Mouse (Mus musculus) stomach, postnatal 0 days (tissue): Measurements from ENCODE around the gene Ociad1. TPM values are rescaled to one million over a fixed set of nuclear protein-coding genes. Genes with fewer than 3 reads are reported as not detected.
"Not testable (repeated sequence)": the region's sequence is repeated elsewhere in the genome, so short reads cannot be mapped to it uniquely, and the experiment has no call there.

ENCODE experiments used
- ATAC-seq: fragments of 200-750 bp; cut with Nextera tagmentation; 2 replicates; pipeline ENCODE4 v1.8.0; 2017; ENCODE audit not compliant: low FRiP score, low TSS enrichment
- DNase-seq: peaks from one replicate; pipeline ENCODE4 v3.0.0-alpha.2; 2016; ENCODE audit warnings: low spot score
- H3K27ac ChIP-seq: fragments of 300-500 bp; sonication (generic); replicated peaks from 2 replicates; pipeline ENCODE4 v1.5.1; 2014; ENCODE audit warnings: mild to moderate bottlenecking, control low read depth
- H3K27me3 ChIP-seq: fragments of 300-500 bp; sonication (generic); 2 replicates; pipeline ENCODE4 v1.6.1; 2014; ENCODE audit warnings: low read length; ENCODE audit not compliant: control insufficient read depth, insufficient read depth
- H3K36me3 ChIP-seq: fragments of 300-500 bp; sonication (generic); 2 replicates; pipeline ENCODE4 v1.6.1; 2014; ENCODE audit warnings: low read length, mixed read lengths; ENCODE audit not compliant: control insufficient read depth, insufficient read depth
- H3K4me1 ChIP-seq: fragments of 300-500 bp; sonication (generic); replicated peaks from 2 replicates; pipeline ENCODE4 v1.6.1; 2014; ENCODE audit warnings: antibody characterized with exemption; ENCODE audit not compliant: control insufficient read depth, insufficient read depth
- H3K4me2 ChIP-seq: fragments of 300-500 bp; sonication (generic); replicated peaks from 2 replicates; pipeline ENCODE4 v1.6.1; 2014; ENCODE audit warnings: low read depth, mild to moderate bottlenecking, control low read depth, moderate library complexity
- H3K4me3 ChIP-seq: fragments of 300-500 bp; sonication (generic); 2 replicates; pipeline ENCODE4 v1.5.1; 2014; ENCODE audit warnings: low read depth, low read length, control low read depth
- H3K9ac ChIP-seq: fragments of 300-500 bp; sonication (generic); 2 replicates; pipeline ENCODE4 v1.6.1; 2014; ENCODE audit warnings: mild to moderate bottlenecking, low read length, control low read depth, mixed read lengths
- H3K9me3 ChIP-seq: fragments of 300-500 bp; sonication (generic); 2 replicates; pipeline ENCODE4 v1.6.1; 2016; ENCODE audit warnings: low read length; ENCODE audit not compliant: control insufficient read depth
- CTCF ChIP-seq: IDR thresholded peaks from 2 replicates; pipeline ENCODE4 v1.5.1; 2016; ENCODE audit warnings: antibody characterized with exemption, low read depth, mild to moderate bottlenecking, moderate library complexity
- EP300 ChIP-seq: optimal IDR thresholded peaks from 2 replicates; pipeline ENCODE3; 2016; ENCODE audit warnings: antibody characterized with exemption
- WGBS: fragments of 180-500 bp; shearing (Covaris S2); extraction: QIAGEN DNeasy Blood & Tissue Kit; methylation state at CpG from one replicate; pipeline ENCODE4 v1.1.7; 2014; 5-methylcytosine and 5-hydroxymethylcytosine counted together
- polyA plus RNA-seq: library from polyadenylated mRNA; unstranded; fragments of >200 nt; fragmentation: Nextera tagmentation; extraction: Ambion mirVana; gene quantifications from 2 replicates; pipeline ENCODE4 v1.2.1, GENCODE M21; 2015

Ociad1 gene
- polyA plus RNA-seq, 1 experiment from 2014 or later, result 169 TPM

- no peak overlapping the region for H3K4me2 ChIP-seq
- DNase-seq (no peak), ATAC-seq (no peak)
- no peak overlapping the region for H3K4me3 ChIP-seq
- no peak overlapping the region for H3K9ac ChIP-seq
- no peaks in the 10 kb centered on the region for H3K27me3 ChIP-seq
- H3K9me3 ChIP-seq, result no peaks in the 10 kb centered on the region
- peaks cover 6% of the 10 kb centered on the region; the same call in 1 of the 2 replicates for H3K36me3 ChIP-seq
- TF ChIP-seq CTCF, result no peak
- TF ChIP-seq EP300, result no peak
- WGBS, result 89% methylated on average over 5 of the region's 5 CpGs
- H3K4me1 ChIP-seq, result no peaks in the 10 kb centered on the region
- no peak overlapping the region for H3K27ac ChIP-seq
Measured at GRCm38 (mm10) chr5:73319306-73319705, 26.7 kb downstream of the Ociad1 start.

- H3K9ac ChIP-seq, H3K4me1 ChIP-seq, H3K4me2 ChIP-seq, H3K9me3 ChIP-seq, DNase-seq, H3K27ac ChIP-seq, H3K4me3 ChIP-seq, H3K27me3 ChIP-seq, H3K36me3 ChIP-seq, ATAC-seq: not testable (repeated sequence)
- 100% methylated on average over 1 of the region's 1 CpGs for WGBS
Measured at GRCm38 (mm10) chr5:73322684-73323083, 30.1 kb downstream of the Ociad1 start.

GRCm38 (mm10) chr5:73323602-73324001, 31.0 kb downstream of the Ociad1 start:
- no peak for TF ChIP-seq EP300
- Histone ChIP-seq H3K36me3 (no peaks in the 10 kb centered on the region), H3K4me3 (no peak overlapping the region), H3K9ac (no peak overlapping the region), H3K9me3 (no peaks in the 10 kb centered on the region), H3K4me2 (no peak overlapping the region), H3K4me1 (no peaks in the 10 kb centered on the region), H3K27me3 (no peaks in the 10 kb centered on the region), H3K27ac (no peak overlapping the region)
- ATAC-seq, result no peak
- no peak for DNase-seq
- 75% methylated on average over 5 of the region's 5 CpGs for WGBS

- no peaks in the 10 kb centered on the region for H3K36me3 ChIP-seq
- no peaks in the 10 kb centered on the region for H3K4me1 ChIP-seq
- WGBS, result 73% methylated on average over 8 of the region's 8 CpGs
- H3K27me3 ChIP-seq, result no peaks in the 10 kb centered on the region
- DNase-seq, result no peak
- no peaks in the 10 kb centered on the region for H3K9me3 ChIP-seq
- no peak overlapping the region for H3K4me3 ChIP-seq
- ATAC-seq, result no peak
- H3K4me2 ChIP-seq, result no peak overlapping the region
- no peak overlapping the region for H3K9ac ChIP-seq
- H3K27ac ChIP-seq, result no peak overlapping the region
- TF ChIP-seq CTCF (no peak), EP300 (no peak)
Measured at GRCm38 (mm10) chr5:73324526-73325170, 32.1 kb downstream of the Ociad1 start.

- Histone ChIP-seq H3K9ac (no peak overlapping the region), H3K4me3 (no peak overlapping the region), H3K27ac (no peak overlapping the region), H3K4me1 (no peaks in the 10 kb centered on the region), H3K4me2 (no peak overlapping the region), H3K27me3 (no peaks in the 10 kb centered on the region), H3K9me3 (no peaks in the 10 kb centered on the region), H3K36me3 (no peaks in the 10 kb centered on the region)
- no peak for DNase-seq
- no peak for ATAC-seq
- TF ChIP-seq CTCF, result no peak
- no peak for TF ChIP-seq EP300
- 25% methylated on average over 4 of the region's 4 CpGs for WGBS
Measured at GRCm38 (mm10) chr5:73331002-73331401, 38.4 kb downstream of the Ociad1 start.

GRCm38 (mm10) chr5:73336448-73336847, 43.9 kb downstream of the Ociad1 start:
- no peak for TF ChIP-seq EP300
- TF ChIP-seq CTCF, result no peak
- Histone ChIP-seq H3K27ac (no peak overlapping the region), H3K27me3 (no peaks in the 10 kb centered on the region), H3K4me3 (no peak overlapping the region), H3K4me2 (no peak overlapping the region), H3K36me3 (no peaks in the 10 kb centered on the region), H3K4me1 (0 out of 2 replicates have a peak, but pooled peaks cover 2% of the 10 kb centered on the region), H3K9me3 (no peaks in the 10 kb centered on the region), H3K9ac (no peak overlapping the region)
- DNase-seq (peak; percentile 29), ATAC-seq (peak; percentile 44)
- WGBS, result 47% methylated on average over 5 of the region's 5 CpGs
